Mouse (Mus musculus): Measurements from ENCODE around the gene Rph3al.

GRCm38 (mm10) chr11:75964476-75964730 is 26.2 kb upstream of the Rph3al start:
- no peak for TF ChIP-seq TAL1 (IDR thresholded peaks at IDR 0.05; ENCODE audit: low read length)
- no peak for TF ChIP-seq GATA1 (IDR thresholded peaks at IDR 0.05; ENCODE audit: low read length)
